Mouse (Mus musculus) hindbrain, postnatal 0 days (tissue): ENCODE measurements around the gene Ociad1. TPM values are rescaled to one million over a fixed set of nuclear protein-coding genes. Genes with fewer than 3 reads are reported as not detected.

Experiments
- ATAC-seq: fragments of 200-750 bp; cut with Nextera tagmentation; 2 replicates; pipeline ENCODE4 v1.8.0; 2017; ENCODE audit warnings: mild to moderate bottlenecking, moderate TSS enrichment, moderate library complexity
- DNase-seq: peaks from one replicate; pipeline ENCODE4 v3.0.0-alpha.2; 2015; ENCODE audit warnings: low spot score
- H3K27ac ChIP-seq: fragments of 300-500 bp; sonication (generic); 2 replicates; pipeline ENCODE4 v1.5.1; 2014; ENCODE audit warnings: mild to moderate bottlenecking
- H3K27me3 ChIP-seq: fragments of 300-500 bp; sonication (generic); 2 replicates; pipeline ENCODE4 v1.6.1; 2014; ENCODE audit warnings: low read length, mixed read lengths; ENCODE audit not compliant: insufficient read depth
- H3K36me3 ChIP-seq: fragments of 300-500 bp; sonication (generic); 2 replicates; pipeline ENCODE4 v1.6.1; 2014; ENCODE audit warnings: low read length, mixed read lengths; ENCODE audit not compliant: insufficient read depth
- H3K4me1 ChIP-seq: fragments of 300-500 bp; sonication (generic); 2 replicates; pipeline ENCODE4 v1.6.1; 2014; ENCODE audit warnings: antibody characterized with exemption, low read length, mixed read lengths; ENCODE audit not compliant: insufficient read depth
- H3K4me2 ChIP-seq: fragments of 300-500 bp; sonication (generic); 2 replicates; pipeline ENCODE4 v1.6.1; 2014; ENCODE audit warnings: low read depth, mild to moderate bottlenecking, low read length, moderate library complexity, mixed read lengths
- H3K4me3 ChIP-seq: fragments of 300-500 bp; sonication (generic); 2 replicates; pipeline ENCODE4 v1.5.1; 2014; ENCODE audit warnings: low read length
- H3K9ac ChIP-seq: fragments of 300-500 bp; sonication (generic); replicated peaks from 2 replicates; pipeline ENCODE4 v1.6.1; 2014; ENCODE audit warnings: mild to moderate bottlenecking, low read length, moderate library complexity, mixed read lengths
- H3K9me3 ChIP-seq: fragments of 300-500 bp; sonication (generic); 2 replicates; pipeline ENCODE4 v1.6.1; 2016; ENCODE audit warnings: low read length, mixed read lengths
- CTCF ChIP-seq: IDR thresholded peaks from 2 replicates; pipeline ENCODE4 v1.5.1; 2016; ENCODE audit warnings: antibody characterized with exemption, control low read depth, low read depth
- WGBS: fragments of 180-500 bp; shearing (Covaris S2); extraction: QIAGEN DNeasy Blood & Tissue Kit; methylation state at CpG from one replicate; pipeline ENCODE4 v1.1.7; 2014; 5-methylcytosine and 5-hydroxymethylcytosine counted together
- polyA plus RNA-seq: library from polyadenylated mRNA; unstranded; fragments of >200 nt; fragmentation: Nextera tagmentation; extraction: Ambion mirVana; gene quantifications from 2 replicates; pipeline ENCODE4 v1.2.1, GENCODE M21; 2015
- total RNA-seq: library from RNA; depleted of rRNA; stranded (reverse); fragments of >200 nt; gene quantifications from 2 replicates; pipeline ENCODE4 v1.2.3, GENCODE M21; 2014

Ociad1 gene
- total and polyA plus RNA-seq, 2 experiments from 2014 or later, result 138 to 386 TPM

- Histone ChIP-seq H3K36me3 (no peaks in the 10 kb centered on the region), H3K27ac (no peak overlapping the region), H3K27me3 (no peaks in the 10 kb centered on the region), H3K9ac (no peak overlapping the region), H3K4me1 (no peaks in the 10 kb centered on the region), H3K4me2 (no peak overlapping the region), H3K4me3 (no peak overlapping the region), H3K9me3 (no peaks in the 10 kb centered on the region)
- DNase-seq, result no peak
- WGBS, result 75% methylated on average over 4 of the region's 4 CpGs
- no peak for TF ChIP-seq CTCF
- no peak for ATAC-seq
Observed at GRCm38 (mm10) chr5:73280567-73280850, 12.1 kb upstream of the Ociad1 start.

GRCm38 (mm10) chr5:73284046-73284445, 8.5 kb upstream of the Ociad1 start:
- Histone ChIP-seq H3K36me3 (no peaks in the 10 kb centered on the region), H3K27ac (no peak overlapping the region), H3K9me3 (no peaks in the 10 kb centered on the region), H3K9ac (no peak overlapping the region), H3K4me2 (no peak overlapping the region), H3K4me3 (no peak overlapping the region), H3K27me3 (no peaks in the 10 kb centered on the region), H3K4me1 (no peaks in the 10 kb centered on the region)
- TF ChIP-seq CTCF, result no peak
- no peak for DNase-seq
- no peak for ATAC-seq

DNA sequence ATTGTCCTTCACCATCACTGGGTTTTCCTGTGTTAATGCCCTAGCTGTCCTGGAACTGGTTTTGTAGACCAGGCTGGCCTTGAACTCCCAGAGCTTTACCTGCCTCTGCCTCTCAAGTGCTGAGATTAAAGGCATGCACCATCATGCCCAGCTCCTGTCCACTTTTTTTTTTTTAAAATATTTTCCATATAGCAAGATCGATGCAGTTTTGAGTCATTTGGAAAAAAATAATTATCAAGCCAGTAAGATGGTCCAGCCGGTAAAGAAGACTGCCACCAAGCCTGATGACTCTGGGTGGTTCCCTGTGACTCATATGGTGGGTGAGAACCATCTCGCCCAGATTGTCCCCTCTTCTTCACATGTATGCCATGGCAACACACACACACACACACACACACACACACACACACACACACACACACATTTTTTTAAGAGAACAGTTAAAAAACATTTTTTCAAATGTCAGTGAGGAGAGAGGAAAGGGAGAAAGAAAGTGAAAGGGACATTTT, 7.1 kb upstream of the Ociad1 start:
- no peak for TF ChIP-seq CTCF
- Histone ChIP-seq H3K27ac (no peak overlapping the region), H3K36me3 (no peaks in the 10 kb centered on the region), H3K4me1 (no peaks in the 10 kb centered on the region), H3K9me3 (no peaks in the 10 kb centered on the region), H3K9ac (no peak overlapping the region), H3K27me3 (no peaks in the 10 kb centered on the region), H3K4me3 (no peak overlapping the region), H3K4me2 (no peak overlapping the region)
- DNase-seq (no peak), ATAC-seq (no peak)
- 92% methylated on average over 3 of the region's 3 CpGs for WGBS

GRCm38 (mm10) chr5:73286603-73287002, 6.0 kb upstream of the Ociad1 start:
- DNase-seq (no peak), ATAC-seq (no peak)
- no peak overlapping the region for H3K4me2 ChIP-seq
- no peaks in the 10 kb centered on the region for H3K36me3 ChIP-seq
- no peak for TF ChIP-seq CTCF
- H3K4me1 ChIP-seq, result no peaks in the 10 kb centered on the region
- H3K27ac ChIP-seq, result no peak overlapping the region
- no peak overlapping the region for H3K9ac ChIP-seq
- no peaks in the 10 kb centered on the region for H3K27me3 ChIP-seq
- no peak overlapping the region for H3K4me3 ChIP-seq
- WGBS, result 80% methylated on average over 5 of the region's 5 CpGs
- H3K9me3 ChIP-seq, result no peaks in the 10 kb centered on the region

DNA sequence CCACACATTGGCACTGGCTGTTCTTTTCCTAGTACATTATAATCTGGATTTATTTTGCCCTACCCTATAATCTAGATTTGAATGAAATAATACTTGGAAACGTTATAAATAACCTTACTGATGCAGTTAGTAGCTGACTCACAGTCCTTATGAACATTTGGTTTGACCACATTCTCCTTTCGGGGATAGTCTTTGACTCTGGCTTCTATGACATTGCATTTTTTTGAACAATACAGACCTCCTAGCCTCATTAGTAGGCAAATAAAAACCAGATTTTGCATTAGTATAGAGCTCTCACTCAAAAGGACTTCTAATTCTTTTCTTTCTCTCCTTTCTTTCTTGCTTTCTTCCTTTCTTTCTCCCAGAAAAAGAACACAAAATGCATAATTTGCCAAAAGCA, 2.7 kb upstream of the Ociad1 start:
- no peak overlapping the region for H3K4me3 ChIP-seq
- no peak for TF ChIP-seq CTCF
- 67% methylated on average over 2 of the region's 2 CpGs for WGBS
- no peaks in the 10 kb centered on the region for H3K4me1 ChIP-seq
- H3K27ac ChIP-seq, result no peak overlapping the region
- no peaks in the 10 kb centered on the region for H3K36me3 ChIP-seq
- no peaks in the 10 kb centered on the region for H3K9me3 ChIP-seq
- no peak overlapping the region for H3K9ac ChIP-seq
- ATAC-seq (no peak), DNase-seq (no peak)
- H3K27me3 ChIP-seq, result no peaks in the 10 kb centered on the region
- H3K4me2 ChIP-seq, result no peak overlapping the region

DNA sequence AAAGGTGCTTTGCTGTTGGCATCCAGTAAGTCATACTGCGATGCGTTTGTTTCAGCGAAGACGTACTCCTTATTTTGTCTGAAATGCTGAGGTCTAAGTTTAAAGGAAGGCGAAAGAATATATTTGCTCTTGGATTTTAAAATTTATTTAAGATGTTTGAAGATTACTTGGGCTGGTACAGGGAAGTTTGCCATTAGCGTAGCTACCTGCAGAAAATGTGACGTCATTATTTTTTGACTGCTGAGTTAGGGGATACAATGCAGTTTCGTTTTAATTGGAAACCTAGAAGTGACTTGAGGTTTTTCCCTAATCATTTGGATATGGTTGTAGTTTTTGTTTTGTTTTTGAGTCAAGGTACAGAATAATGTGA, 859 bp downstream of the Ociad1 start:
- Histone ChIP-seq H3K9me3 (no peaks in the 10 kb centered on the region), H3K36me3 (peaks cover 7% of the 10 kb centered on the region; the same call in 1 of the 2 replicates), H3K4me3 (peak overlapping the region; percentile 84), H3K9ac (peak overlapping the region; percentile 98), H3K4me1 (no peaks in the 10 kb centered on the region), H3K27ac (no peak overlapping the region; the same call in 1 of the 2 replicates), H3K4me2 (peak overlapping the region; percentile 59), H3K27me3 (no peaks in the 10 kb centered on the region)
- 14% methylated on average over 8 of the region's 8 CpGs for WGBS
- no peak for ATAC-seq
- TF ChIP-seq CTCF, result no peak
- no peak for DNase-seq

GRCm38 (mm10) chr5:73295016-73295415, 2.4 kb downstream of the Ociad1 start:
- Histone ChIP-seq H3K9me3 (no peaks in the 10 kb centered on the region), H3K27ac (no peak overlapping the region), H3K36me3 (peaks cover 11% of the 10 kb centered on the region; the same call in 1 of the 2 replicates), H3K9ac (no peak overlapping the region), H3K4me3 (no peak overlapping the region), H3K4me2 (no peak overlapping the region), H3K4me1 (no peaks in the 10 kb centered on the region), H3K27me3 (no peaks in the 10 kb centered on the region)
- no peak for DNase-seq
- ATAC-seq, result no peak
- TF ChIP-seq CTCF, result no peak
- WGBS, result 95% methylated on average over 7 of the region's 7 CpGs
